Mouse (Mus musculus) E14TG2a.4 (cell line): ENCODE data around the gene Adamts6.

Experiments
- H3K27me3 ChIP-seq: 2 replicates; pipeline ENCODE4 v1.6.1; 2014; ENCODE audit warnings: low read length, control low read depth; ENCODE audit not compliant: insufficient read depth
- H3K36me3 ChIP-seq: 2 replicates; pipeline ENCODE4 v1.6.1; 2014; ENCODE audit warnings: low read length, control low read depth; ENCODE audit not compliant: insufficient read depth
- H3K4me1 ChIP-seq: replicated peaks from 2 replicates; pipeline ENCODE4 v1.6.1; 2014; ENCODE audit warnings: low read depth, low read length, control low read depth
- H3K4me3 ChIP-seq: replicated peaks from 2 replicates; pipeline ENCODE4 v1.5.1; 2014; ENCODE audit warnings: mild to moderate bottlenecking, low read length
- H3K9me3 ChIP-seq: 2 replicates; pipeline ENCODE4 v1.6.1; 2014; ENCODE audit warnings: low read length, control low read depth
- CTCF ChIP-seq: conservative IDR thresholded peaks from 2 replicates; pipeline ENCODE4 v1.5.1; 2014; ENCODE audit warnings: low read length
- NANOG ChIP-seq: IDR thresholded peaks from 2 replicates; pipeline ENCODE4 v1.6.1; 2014; ENCODE audit warnings: borderline replicate concordance, low read length, mixed read lengths
- POU5F1 ChIP-seq: IDR thresholded peaks from 2 replicates; pipeline ENCODE4 v1.6.1; 2014; ENCODE audit warnings: low read length, borderline replicate concordance

Gene Adamts6

GRCm38 (mm10) chr13:104482426-104483089 lies 194.9 kb downstream of the Adamts6 start:
- Histone ChIP-seq H3K27me3 (no peaks in the 10 kb centered on the region), H3K9me3 (no peaks in the 10 kb centered on the region), H3K4me1 (no peaks in the 10 kb centered on the region), H3K36me3 (no peaks in the 10 kb centered on the region), H3K4me3 (no peak overlapping the region)
- TF ChIP-seq NANOG: no peak
- no peak for TF ChIP-seq CTCF
- TF ChIP-seq POU5F1: no peak

- Histone ChIP-seq H3K27me3 (no peaks in the 10 kb centered on the region), H3K4me3 (no peak overlapping the region), H3K4me1 (no peaks in the 10 kb centered on the region), H3K9me3 (no peaks in the 10 kb centered on the region), H3K36me3 (no peaks in the 10 kb centered on the region)
- TF ChIP-seq CTCF (no peak), NANOG (no peak), POU5F1 (no peak)
Measured at GRCm38 (mm10) chr13:104483111-104483722, 195.6 kb downstream of the Adamts6 start.

GRCm38 (mm10) chr13:104491046-104491811 lies 203.6 kb downstream of the Adamts6 start:
- H3K36me3 ChIP-seq: no peaks in the 10 kb centered on the region
- H3K9me3 ChIP-seq: no peaks in the 10 kb centered on the region
- no peaks in the 10 kb centered on the region for H3K4me1 ChIP-seq
- TF ChIP-seq NANOG (no peak), CTCF (no peak), POU5F1 (no peak)
- H3K4me3 ChIP-seq: no peak overlapping the region
- H3K27me3 ChIP-seq: no peaks in the 10 kb centered on the region

GRCm38 (mm10) chr13:104493466-104493993 lies 205.9 kb downstream of the Adamts6 start:
- Histone ChIP-seq H3K36me3 (no peaks in the 10 kb centered on the region), H3K4me1 (no peaks in the 10 kb centered on the region), H3K4me3 (no peak overlapping the region), H3K27me3 (no peaks in the 10 kb centered on the region), H3K9me3 (no peaks in the 10 kb centered on the region)
- TF ChIP-seq POU5F1 (no peak), CTCF (no peak), NANOG (no peak)

- Histone ChIP-seq H3K27me3 (no peaks in the 10 kb centered on the region), H3K4me1 (no peaks in the 10 kb centered on the region), H3K36me3 (no peaks in the 10 kb centered on the region), H3K4me3 (no peak overlapping the region), H3K9me3 (no peaks in the 10 kb centered on the region)
- TF ChIP-seq POU5F1 (no peak), NANOG (no peak), CTCF (no peak)
Measured at GRCm38 (mm10) chr13:104494200-104494873, 206.7 kb downstream of the Adamts6 start.

GRCm38 (mm10) chr13:104497592-104497991 lies 210.0 kb downstream of the Adamts6 start:
- Histone ChIP-seq H3K36me3 (no peaks in the 10 kb centered on the region), H3K4me3 (no peak overlapping the region), H3K9me3 (no peaks in the 10 kb centered on the region), H3K4me1 (no peaks in the 10 kb centered on the region), H3K27me3 (no peaks in the 10 kb centered on the region)
- no peak for TF ChIP-seq NANOG
- no peak for TF ChIP-seq CTCF
- no peak for TF ChIP-seq POU5F1

- no peaks in the 10 kb centered on the region for H3K36me3 ChIP-seq
- H3K27me3 ChIP-seq: no peaks in the 10 kb centered on the region
- TF ChIP-seq NANOG (no peak), CTCF (no peak), POU5F1 (no peak)
Measured at GRCm38 (mm10) chr13:104498669-104499068, 211.0 kb downstream of the Adamts6 start.

More at GRCm38 (mm10) chr13:104498669-104499068, 211.0 kb downstream of the Adamts6 start:
- Histone ChIP-seq H3K4me1 (no peaks in the 10 kb centered on the region), H3K9me3 (no peaks in the 10 kb centered on the region), H3K4me3 (no peak overlapping the region)
